Mouse (Mus musculus) T-helper 17 cell (primary cell): ENCODE results near the gene Spata21.
"Not testable (repeated sequence)": the region's sequence is repeated elsewhere in the genome, so short reads cannot be mapped to it uniquely, and the experiment has no call there.

Experiments
- in situ Hi-C, 2 experiments: fragments of 300-600 bp; cut with MboI, MseI; formaldehyde crosslinking; loops; 1 replicate in 1 of 2; 2 replicates in 1 of 2; pipeline ENCODE4 v1.15.1; 2025; ENCODE audit warnings: high pct_unique_total_duplicates in 2 of 2

The Spata21 gene

DNA sequence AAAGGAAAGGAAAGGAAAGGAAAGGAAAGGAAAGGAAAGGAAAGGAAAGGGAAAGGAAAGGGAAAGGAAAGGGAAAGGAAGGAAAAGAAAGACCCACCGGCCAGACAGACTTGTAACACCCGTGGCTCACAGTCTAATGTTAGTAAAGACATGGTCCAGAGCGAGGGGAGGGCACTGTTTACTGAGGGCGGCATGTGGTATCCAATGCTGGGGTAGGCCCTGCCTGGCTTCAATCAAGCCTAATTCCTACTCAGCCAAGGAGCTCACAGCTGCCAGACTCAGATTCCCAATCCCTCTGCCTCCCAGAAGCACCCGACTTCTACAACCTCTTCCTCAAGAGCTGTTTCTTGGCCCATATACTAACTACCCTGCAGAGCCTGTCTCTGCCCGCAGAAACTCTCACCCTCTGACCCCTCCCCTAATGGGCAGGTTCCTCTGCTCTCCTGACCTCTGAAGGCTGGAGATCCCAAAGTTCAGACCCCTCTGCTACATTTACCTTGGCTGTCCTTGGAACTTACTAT lies 41.1 kb downstream of the Spata21 start:
- in situ Hi-C loops = no loop called here

DNA sequence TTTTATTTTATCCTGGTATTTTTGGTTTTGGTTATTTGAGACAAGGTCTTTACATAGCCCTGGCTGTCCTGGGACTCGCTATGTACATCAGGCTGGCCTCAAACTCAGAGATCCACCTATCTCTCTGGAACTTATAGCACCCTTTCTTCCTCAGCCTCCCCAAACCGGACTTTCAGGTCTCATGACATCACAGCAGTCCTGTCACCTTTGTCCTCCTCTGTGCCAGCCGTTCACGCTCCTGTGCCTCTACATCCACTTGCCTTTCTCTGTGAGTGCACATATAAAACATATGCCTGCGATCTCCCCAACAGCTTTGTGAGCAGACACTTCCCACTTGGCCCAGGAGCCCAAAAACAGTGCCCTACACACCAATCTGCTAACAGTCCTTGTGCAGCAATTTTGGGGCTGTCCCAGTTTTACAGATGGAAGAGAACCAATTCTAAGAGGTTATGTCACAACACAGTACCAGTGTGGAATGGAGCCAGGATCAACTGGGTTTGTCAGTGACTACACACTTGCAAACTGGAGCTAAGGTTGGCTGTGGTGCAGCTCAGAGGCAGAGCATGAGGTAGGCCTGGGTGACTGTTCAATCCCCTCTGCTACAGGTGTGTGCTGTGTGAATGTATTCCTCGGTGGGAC lies 42.7 kb downstream of the Spata21 start:
- in situ Hi-C loops = no loop called here

DNA sequence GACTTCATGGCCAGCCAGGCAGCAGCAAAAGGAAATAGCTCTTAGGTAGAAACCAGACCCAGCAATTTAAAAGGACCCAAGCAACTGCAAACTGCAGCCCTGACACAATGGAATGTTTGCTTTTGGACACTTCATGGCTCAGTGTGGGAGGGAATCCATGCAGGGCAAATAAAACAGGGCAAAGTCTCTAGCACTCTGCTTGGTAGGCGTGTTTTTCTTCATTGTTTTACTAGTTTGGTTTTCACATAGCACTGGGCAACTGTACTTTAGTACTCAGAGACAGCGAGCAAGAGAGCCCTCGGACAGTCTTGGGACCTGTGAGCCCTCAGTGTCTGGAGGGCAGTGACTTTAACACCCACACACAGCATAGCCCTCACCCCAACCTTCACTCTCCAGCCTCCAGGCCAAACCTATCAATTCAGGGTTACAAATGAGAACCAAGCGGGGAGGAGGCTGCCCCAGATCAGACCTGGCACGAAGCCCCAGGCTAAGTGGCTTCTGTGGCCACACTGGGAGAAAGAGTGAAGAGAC lies 43.5 kb downstream of the Spata21 start:
- in situ Hi-C loops = no loop called here

DNA sequence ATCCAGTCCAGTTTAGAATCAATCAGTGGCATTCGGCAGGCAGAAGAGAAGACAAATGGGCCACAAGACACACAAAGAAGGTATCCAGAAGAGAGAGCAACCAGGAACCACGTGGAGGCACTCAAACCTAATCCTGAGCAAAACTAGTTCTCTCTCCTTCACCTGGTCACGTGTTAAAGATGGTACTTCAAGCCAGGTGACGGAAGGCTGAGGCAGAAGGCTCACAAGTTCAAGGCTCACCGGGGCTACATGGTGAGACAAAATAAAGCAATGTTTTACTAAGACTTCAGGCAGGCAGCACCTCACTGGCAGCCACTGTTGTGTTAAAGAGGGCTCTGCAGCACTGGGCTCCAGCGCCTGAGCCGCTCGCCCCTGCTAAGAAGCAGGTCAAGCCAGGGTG lies 44.1 kb downstream of the Spata21 start:
- in situ Hi-C loops = no loop called here

DNA sequence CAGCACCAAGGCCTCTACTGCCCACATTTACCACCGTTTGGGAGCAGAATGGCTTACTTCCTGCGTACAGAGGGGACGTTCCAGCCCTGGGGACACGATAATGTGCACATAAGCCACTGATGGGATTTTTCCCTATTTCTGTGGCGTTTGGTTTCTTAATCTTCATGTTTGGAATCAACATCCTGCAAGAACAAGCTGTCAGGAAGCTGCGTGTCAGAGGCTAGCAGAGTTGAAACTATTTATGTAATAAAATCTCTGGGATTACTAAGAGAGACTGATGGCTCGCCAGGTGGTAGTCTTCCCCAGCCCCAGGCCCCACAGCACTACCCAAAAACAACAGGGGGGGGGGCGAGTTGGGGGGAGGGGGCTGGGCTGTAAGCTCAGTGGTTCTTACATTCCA lies 45.1 kb downstream of the Spata21 start:
- in situ Hi-C loops = no loop called here

DNA sequence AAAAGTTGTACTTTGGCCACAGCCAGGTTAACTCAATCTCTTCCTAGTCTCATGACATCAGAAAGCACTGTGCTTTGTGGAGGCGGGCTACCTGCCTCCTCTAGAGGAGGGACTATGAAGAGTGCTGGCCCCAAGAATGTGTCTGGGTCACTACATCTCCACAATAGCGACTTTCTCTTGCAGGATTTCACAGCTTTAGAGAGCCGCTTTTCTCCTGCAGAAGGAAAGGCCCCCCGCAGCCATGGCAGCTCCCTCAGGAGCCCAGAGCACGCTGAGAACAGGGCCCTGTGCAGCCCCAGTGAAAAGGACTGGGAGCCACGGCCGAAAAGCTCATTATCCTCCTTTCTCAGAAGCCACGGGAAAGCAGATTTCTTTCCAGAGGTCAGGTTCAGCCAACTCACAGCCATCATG lies 45.9 kb downstream of the Spata21 start:
- in situ Hi-C loops = no loop called here

DNA sequence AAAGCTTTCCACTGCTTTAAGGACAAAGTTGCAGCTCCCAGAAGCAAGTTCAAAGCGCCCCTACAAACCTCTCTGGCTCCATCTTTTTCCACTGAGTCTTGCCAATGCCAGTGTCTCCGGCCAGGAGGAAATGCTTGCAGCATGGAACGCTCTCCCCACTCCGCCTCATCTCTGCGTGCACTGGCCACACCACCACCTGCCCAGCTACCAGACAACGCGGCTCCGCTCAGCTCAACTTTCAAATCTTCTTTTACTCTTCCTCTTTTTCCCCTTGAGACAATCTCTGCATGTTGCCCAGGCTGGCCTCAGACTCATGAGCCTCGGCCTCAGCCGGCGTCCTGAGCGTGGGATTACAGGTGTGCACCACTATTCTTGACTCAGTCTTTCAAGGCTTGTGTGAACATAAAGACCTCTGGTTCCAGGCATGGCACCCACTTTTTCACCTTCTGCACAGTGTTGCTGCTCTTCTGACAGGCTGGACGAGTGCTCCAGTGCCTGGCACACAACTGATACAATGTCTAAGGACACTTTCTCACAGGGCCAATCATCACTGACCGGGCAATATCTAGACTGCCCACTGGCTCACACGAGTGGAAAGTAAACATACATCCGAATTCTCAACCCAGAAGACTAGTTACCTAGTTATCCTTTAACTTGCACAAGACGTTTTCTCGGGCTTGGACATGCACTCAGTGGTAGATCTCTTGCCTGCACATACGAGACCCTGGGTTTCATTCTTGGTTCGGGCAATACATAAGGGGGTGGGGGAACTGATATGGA lies 46.8 kb downstream of the Spata21 start:
- in situ Hi-C loops = no loop called here

DNA sequence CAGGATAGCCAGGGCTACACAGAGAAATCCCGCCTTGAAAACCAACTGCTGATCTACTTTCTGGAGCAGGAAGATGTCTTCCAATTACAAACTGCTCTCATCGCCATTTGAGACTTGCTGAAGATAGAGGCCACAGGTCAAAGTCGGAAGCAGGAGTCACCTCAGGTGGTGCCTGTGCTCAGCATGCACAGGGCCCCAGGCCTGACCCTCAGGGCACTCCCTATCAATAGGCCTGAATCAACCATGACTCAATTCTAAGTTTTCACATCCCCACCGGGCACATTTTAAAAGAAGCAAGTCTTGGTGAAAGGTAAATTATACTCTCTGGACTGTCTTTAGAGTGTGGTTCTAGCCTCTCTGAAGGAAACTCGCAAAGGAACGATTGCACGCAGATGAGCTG lies 48.0 kb downstream of the Spata21 start:
- in situ Hi-C loops = no loop called here

DNA sequence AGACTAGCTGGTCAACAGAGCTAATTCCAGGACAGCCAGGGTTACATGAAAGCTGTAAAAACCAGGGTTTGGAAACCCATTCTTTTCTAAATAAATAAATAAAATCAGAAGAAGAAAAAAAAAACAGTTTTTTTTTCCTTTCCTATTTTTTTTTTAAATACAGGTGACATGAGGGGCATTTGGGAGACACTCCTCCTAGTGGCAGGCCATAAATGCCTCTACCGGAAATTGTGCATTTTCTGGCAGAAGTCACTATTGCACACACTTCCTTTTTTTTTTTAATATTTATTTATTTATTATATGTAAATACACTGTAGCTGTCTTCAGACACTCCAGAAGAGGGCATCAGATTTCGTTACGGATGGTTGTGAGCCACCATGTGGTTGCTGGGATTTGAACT lies 49.6 kb downstream of the Spata21 start:
- in situ Hi-C loops = not testable (repeated sequence)

DNA sequence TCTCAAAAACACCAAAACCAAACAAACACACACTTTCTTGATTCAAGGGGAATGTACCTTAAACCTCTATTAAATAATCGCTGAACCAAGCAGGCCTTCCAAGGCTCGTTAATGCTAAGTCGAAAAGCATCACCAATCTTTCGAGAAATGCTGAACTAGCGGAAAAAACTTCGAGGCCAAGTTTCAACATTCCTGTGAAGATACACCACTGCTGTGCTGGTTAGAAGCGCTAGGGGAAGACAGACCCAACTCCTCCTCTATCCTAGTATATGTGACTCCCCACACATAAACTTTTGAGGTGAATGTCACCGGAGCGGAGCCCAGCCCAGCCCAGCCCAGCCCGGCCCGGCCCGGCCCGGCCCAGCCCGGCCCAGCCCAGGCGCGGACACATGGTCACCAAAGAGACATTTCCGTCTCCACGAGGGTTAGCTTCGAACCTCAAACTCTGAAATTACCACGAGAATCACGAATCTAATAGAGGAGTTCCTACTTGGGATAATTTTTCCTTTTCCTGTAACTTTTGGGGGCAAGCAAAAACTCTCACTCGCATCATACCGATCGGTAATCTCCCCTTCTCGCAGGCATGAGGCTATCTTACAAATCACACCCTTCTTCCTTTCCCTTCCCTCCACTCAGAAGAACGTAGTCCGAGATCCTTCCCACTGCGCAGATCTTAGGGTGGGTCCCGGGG lies 50.4 kb downstream of the Spata21 start:
- in situ Hi-C loops = no loop called here

DNA sequence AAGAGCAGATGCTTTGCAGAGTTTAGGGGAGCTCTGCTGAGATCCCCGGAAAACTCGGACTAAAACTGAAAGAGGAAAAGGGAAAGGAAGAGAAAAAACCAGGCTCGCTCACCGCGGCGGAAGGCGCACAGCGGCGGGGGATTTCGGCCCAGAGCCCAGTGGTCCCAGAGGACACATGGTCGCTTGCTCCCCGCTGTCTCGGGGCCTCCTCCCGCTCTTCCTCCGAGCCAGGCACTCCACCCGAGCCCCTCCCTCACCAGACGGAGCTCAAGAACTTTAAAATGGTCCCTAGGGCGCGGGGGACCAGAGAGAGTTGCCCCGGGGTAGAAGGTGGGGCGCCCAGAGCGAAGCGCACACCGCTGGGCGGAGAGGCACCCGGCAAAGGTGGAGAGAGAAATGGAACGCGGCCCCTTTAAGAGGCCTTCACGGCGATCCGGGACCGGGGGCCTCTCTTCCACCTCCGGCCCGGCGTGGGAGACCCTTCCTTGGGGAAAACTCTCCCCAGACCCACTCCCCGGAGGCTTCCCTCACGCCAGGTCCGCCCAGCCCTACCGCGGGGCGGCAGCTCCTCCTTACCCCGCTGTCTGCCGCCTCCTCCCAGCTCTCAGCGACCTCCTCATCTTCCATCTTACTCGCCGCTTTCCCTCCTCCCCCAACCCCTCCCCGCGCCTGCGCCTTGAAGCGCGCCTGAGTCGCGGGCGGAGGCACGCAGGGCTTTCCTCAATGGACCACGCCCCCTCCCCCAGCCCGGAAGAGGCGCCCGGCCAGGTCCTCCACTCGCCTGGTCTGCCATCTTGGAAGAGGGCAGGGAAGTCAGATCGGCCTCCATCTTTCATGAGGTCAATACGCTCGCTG lies 51.2 kb downstream of the Spata21 start, which contains the start of gene Szrd1:
Gene Szrd1, minus strand, starts transcription at position 660 of the 855 bp plus-strand sequence.
- in situ Hi-C loops = no loop called here

DNA sequence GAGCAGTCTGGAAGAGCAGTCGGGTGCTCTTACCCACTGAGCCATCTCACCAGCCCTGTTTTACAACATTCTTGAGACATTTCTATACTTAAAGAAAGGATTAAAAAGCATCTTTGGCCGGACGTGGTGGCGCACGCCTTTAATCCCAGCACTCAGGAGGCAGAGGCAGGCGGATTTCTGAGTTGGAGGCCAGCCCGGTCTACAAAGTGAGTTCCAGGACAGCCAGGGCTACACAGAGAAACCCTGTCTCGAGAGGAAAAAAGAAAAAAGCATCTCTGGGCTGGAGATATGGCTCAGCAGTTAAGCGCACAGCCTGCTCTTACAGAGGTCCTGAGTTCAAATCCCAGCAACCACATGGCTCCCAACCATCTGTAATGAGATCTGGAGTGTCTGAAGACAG lies 52.2 kb downstream of the Spata21 start:
- in situ Hi-C loops = not testable (repeated sequence)

DNA sequence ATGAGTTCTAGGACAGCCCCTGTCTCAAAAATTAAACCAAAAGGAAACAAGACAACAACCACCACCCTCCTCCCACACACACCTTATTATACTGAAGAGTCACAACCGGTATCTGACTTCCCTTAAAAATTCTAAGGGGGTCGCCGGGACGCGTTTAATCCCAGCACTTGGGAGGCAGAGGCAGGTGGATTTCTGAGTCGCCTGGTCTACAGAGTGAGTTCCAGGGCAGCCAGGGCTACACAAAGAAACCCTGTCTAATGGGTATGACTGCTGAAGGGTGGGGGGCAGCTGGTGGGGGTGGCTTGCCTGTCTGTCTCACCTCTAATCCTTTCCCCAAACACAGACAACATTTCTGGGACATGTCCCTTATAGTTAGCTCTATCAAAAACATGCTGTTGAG lies 52.8 kb downstream of the Spata21 start:
- in situ Hi-C loops = no loop called here

DNA sequence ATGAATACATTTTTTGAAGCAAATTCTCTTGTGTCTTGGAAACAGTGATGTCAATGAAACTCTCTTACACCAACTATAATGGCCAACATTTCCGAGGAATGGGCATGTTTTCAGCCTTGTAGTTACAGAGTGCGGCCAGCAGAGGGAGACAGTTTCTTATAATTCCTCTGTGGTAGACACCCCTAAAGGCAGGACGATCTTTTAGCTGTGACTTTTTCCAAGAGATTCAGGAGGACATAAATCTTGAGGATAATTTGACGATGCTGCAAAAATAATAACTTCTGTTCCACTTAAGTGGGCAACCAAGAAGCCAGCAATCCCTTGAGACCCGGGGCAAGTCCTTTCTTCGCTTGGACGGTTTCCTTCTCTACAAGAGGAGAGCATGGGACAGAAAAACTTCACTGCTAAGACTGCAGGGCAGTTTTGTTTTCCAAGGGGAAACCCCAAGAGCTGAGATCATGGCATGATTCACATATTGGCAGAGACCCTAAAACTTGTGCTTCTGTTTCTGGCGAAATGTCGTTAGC lies 54.2 kb downstream of the Spata21 start:
- in situ Hi-C loops = no loop called here

DNA sequence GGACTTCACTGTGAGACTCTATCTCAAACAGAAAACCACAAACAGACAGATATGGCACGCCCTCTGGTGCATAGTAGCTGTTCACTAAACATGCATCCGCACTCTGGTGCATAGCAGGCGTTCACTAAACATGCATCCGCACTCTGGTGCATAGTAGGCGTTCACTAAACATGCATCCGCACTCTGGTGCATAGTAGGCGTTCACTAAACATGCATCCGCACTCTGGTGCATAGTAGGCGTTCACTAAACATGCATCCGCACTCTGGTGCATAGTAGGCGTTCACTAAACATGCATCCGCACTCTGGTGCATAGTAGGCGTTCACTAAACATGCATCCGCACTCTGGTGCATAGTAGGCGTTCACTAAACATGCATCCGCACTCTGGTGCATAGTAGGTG lies 57.0 kb downstream of the Spata21 start:
- in situ Hi-C loops = not testable (repeated sequence)

DNA sequence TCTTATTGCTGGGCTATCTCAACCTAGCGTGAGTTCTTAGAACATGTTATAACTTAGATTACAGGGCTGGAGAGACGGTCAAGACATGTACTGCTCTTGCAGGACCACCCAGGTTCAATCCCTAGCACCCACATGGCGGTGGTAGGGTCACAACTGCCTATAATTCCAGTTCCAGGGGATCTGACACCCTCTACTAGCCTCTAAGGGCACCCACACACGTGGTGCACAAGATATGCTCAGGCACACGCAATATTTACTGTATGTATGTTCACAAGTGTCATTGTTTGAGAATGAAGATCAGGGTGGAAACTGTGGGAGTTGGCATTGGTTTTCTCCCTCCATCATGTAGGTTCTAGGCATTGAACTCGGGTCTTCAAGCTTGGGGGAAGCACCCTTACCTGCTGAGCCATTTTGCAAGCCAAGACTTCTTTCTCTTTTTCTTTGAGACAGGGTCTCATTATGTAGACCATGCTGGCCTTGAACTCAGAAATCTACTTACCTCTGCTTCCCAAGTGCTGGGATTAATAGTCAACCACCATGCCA lies 58.4 kb downstream of the Spata21 start:
- in situ Hi-C loops = no loop called here

DNA sequence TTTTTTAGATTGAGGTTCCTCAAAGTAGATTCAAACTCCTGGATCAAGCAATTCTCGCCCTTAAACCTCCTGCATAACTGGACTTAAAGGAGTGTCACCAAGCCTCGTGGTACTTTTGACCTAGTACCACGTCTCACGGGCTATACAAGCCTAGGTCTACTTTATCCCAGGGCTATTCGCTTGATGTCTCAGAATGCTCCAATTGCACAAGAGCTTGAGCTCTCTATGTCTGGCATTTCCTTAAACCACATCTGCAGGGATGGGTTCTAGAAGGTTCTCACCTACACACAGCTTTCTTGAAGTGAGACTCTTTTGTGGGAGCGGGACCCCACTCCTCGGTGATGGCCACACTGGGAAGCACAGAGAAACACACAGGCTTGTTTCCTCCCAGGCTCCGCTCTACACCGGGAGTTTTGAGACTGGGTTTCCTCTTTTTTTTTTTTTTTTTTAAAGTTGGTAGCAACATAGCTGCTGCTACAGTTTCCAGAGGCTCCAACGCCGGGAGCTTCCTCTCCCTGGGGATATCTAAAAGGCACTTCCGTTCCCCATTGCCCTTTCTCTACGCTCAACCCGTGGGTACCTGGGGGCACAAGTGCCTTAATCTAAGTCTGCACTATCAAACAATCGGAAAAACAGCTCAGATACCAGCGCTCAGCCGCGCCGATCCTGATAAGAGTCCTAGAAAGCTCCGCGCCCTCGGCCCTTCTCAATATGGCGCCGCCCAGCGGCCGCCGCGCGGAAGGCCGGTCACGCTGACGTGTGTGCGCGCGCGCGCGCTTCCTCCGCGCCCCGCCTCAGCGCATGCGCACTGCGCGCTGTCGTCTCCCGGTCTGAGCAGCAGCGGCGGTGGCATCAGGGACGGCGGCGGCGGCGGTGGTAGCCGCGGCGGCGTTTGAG lies 59.2 kb downstream of the Spata21 start, which contains the start of gene Fbxo42:
Gene Fbxo42, plus strand, starts transcription at position 802 of the 897 bp plus-strand sequence.
- in situ Hi-C loops = no loop called here

DNA sequence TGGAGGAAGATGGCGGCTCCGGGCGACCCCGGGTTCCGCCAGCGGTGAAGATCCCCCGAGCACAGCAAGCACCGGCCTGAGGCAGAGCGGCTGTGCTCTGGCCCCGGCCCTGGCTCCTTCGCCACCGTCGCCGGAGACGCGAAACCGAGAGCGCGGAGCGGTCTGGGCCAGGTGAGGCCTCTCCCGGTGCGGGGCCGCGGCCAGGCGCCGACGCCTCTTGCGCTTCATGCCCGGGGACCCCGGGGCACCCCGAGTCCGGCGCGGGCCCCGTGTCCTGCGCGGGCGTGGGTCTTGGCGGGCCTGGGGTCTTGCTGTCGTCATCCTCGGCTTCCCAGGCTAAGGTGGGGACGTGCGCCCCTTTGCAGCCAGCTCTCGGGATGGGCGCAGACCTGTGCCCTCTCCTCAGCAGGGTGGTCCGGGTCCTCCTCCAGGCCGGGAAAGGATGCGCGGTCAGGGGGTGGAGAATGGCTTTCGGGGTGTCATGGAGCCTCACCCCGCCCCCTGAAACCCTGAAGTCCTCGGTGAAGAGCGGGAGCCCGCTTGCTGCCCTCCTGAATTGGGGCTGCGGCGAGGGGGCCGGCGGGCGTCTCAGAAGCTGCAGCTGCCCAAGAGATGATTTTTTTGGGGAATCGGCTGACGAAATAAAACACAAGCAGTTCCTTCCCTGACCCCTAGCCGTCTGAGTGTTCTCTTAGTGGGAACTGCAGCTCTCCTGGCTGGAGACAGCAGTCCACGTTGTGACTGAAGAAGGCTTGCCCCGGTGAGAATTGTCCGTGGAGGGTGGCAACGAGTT lies 60.1 kb downstream of the Spata21 start:
- in situ Hi-C loops = no loop called here

DNA sequence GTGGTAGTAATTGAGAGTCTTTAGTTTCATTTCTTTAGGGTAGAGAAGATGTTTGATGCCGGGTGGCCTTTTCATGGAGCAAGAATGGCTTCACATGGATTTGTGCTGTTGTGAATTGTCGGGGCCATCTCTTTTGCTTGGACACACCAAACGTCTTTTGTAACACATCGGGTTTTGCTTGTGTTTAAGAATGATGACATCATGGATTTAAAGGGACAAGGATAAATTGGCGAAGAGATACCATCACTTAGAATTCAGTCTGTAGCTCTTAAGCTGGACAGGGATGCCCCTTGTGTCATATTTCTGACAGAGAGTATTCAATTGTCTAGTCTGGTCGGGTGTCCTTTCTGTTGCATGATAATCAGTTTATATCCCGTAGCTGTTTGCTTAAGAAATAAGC lies 61.0 kb downstream of the Spata21 start:
- in situ Hi-C loops = no loop called here
